In the genomic region with DNA sequence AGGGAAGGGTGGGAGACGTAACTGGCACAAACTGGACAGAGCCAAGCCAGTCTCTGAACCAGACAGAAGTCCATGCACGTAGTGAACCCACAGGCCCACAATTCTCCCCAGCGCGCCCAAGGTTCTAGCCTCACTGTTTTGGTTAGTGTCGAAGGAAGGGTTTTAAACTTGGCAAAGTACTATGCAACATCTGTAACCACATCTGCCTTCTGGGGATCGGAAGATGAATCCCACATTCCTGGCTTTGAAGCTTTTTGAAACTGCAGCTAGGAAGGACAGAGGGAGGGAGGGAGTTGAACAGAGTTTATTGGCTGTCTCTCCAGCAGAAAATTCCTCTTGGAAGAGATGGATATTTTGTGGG, we compare ENCODE assay signal across 8 mouse cellular contexts. TPM values are rescaled to one million over a fixed set of nuclear protein-coding genes. Genes with fewer than 3 reads are reported as not detected.
DNase-seq lines count a peak whose midpoint lies in the region; ATAC-seq and TF ChIP-seq lines count a peak whose summit lies in the region.

No protein-coding gene starts in this region.

- ATAC-seq in forebrain, postnatal 0 days: no peak
- no peak for ATAC-seq in neural tube, embryonic 15.5 days (ENCODE audit: low FRiP score)

- no peaks in the 10 kb centered on the region for H3K27me3 ChIP-seq in forebrain, postnatal 0 days (ENCODE audit: insufficient read depth, low read length)
- H3K27me3 ChIP-seq in neural tube, embryonic 15.5 days (replicated peaks): no peaks in the 10 kb centered on the region

- DNase-seq in left cerebral cortex, postnatal 36 days (ENCODE audit: low spot score in 2 of 2): peak; percentile 23 to 39
- DNase-seq in left cerebral cortex, adult 9 months (ENCODE audit: low spot score in 2 of 2): no peak
- peak; percentile 32 to 35 for DNase-seq in cerebellum, adult 18-20 months
- DNase-seq in forebrain, postnatal 0 days: no peak
- peak; percentile 39 for DNase-seq in kidney, postnatal 14 days
- DNase-seq in T-cell, adult 2 months (ENCODE audit: low spot score): no peak
- no peak for DNase-seq in frontal cortex, postnatal 25 days (ENCODE audit: low spot score in 2 of 2)

- H3K4me2 ChIP-seq in forebrain, postnatal 0 days (ENCODE audit: low read depth): peak overlapping the region; percentile 52
- H3K4me2 ChIP-seq in neural tube, embryonic 15.5 days: peak overlapping the region; percentile 72

- intact Hi-C loops in left cerebral cortex, postnatal 36 days (cut with DNase I): loop anchor here (2.0 to 10.0 kb wide), 4 partner anchors 51 to 101 kb away; no protein-coding TSS in a partner anchor

- peak overlapping the region; percentile 98 for H3K27ac ChIP-seq in forebrain, postnatal 0 days (ENCODE audit: low read depth, low read length)
- H3K27ac ChIP-seq in neural tube, embryonic 15.5 days (replicated peaks): peak overlapping the region; percentile 98

- peak overlapping the region; percentile 97 for H3K4me3 ChIP-seq in forebrain, postnatal 0 days (ENCODE audit: low read depth, low read length)
- H3K4me3 ChIP-seq in neural tube, embryonic 15.5 days (replicated peaks): peak overlapping the region; percentile 88

- WGBS in forebrain, postnatal 0 days: 2% methylated on average over 6 of the region's 6 CpGs
- 2% methylated on average over 6 of the region's 6 CpGs for WGBS in neural tube, embryonic 15.5 days

- H3K4me1 ChIP-seq in forebrain, postnatal 0 days (ENCODE audit: insufficient read depth): peaks cover 18% of the 10 kb centered on the region
- peaks cover 60% of the 10 kb centered on the region for H3K4me1 ChIP-seq in neural tube, embryonic 15.5 days

- H3K9ac ChIP-seq in forebrain, postnatal 0 days: peak overlapping the region; percentile 95
- H3K9ac ChIP-seq in neural tube, embryonic 15.5 days (replicated peaks): peak overlapping the region; percentile 74

- TF ChIP-seq CTCF in forebrain, postnatal 0 days (IDR thresholded peaks at IDR 0.05; ENCODE audit: low read depth): no peak

- no peaks in the 10 kb centered on the region for H3K9me3 ChIP-seq in forebrain, postnatal 0 days (ENCODE audit: low read length)
- H3K9me3 ChIP-seq in neural tube, embryonic 15.5 days (replicated peaks): no peaks in the 10 kb centered on the region

- no peaks in the 10 kb centered on the region for H3K36me3 ChIP-seq in forebrain, postnatal 0 days (ENCODE audit: insufficient read depth)
- H3K36me3 ChIP-seq in neural tube, embryonic 15.5 days: no peaks in the 10 kb centered on the region

RNA-seq across cellular contexts. Expression of a gene that starts 0.9 kb away (rescaled TPM):
- 10 to 100 TPM; 31.0 to 31.3 TPM for total RNA-seq in left cerebral cortex, postnatal 36 days (2021)
- total RNA-seq in forebrain, postnatal 0 days (2014; rRNA removed): 14.8 and 16.4 TPM in 2 replicates
- 5.6 and 6.4 TPM in 2 replicates for polyA plus RNA-seq in forebrain, postnatal 0 days (2015; fragmentation: Nextera tagmentation; extraction: Ambion mirVana)
- 6.1 and 6.6 TPM in 2 replicates for polyA plus RNA-seq in neural tube, embryonic 15.5 days (2015; fragmentation: Nextera tagmentation; extraction: Ambion mirVana)

RNA-seq across cellular contexts. Expression of a gene that starts 1.1 kb away (rescaled TPM):
- total RNA-seq in left cerebral cortex, postnatal 36 days (2021): 10 to 100 TPM; 28.9 to 35.9 TPM
- total RNA-seq in forebrain, postnatal 0 days (2014; rRNA removed): 12.6 and 19.9 TPM in 2 replicates
- polyA plus RNA-seq in forebrain, postnatal 0 days (2015; fragmentation: Nextera tagmentation; extraction: Ambion mirVana): 10.8 and 12.5 TPM in 2 replicates
- polyA plus RNA-seq in neural tube, embryonic 15.5 days (2015; fragmentation: Nextera tagmentation; extraction: Ambion mirVana): 15.3 and 19.0 TPM in 2 replicates

Comparison
In these comparisons a context has a peak if more than half of its experiments do, and no peak if none do; other contexts are left out.
1. DNase-seq: peak in left cerebral cortex, postnatal 36 days (2 of 2), cerebellum, adult 18-20 months (2 of 2) and kidney, postnatal 14 days (single experiment); none in left cerebral cortex, adult 9 months (0 of 2), forebrain, postnatal 0 days (single experiment), T-cell, adult 2 months (single experiment) and frontal cortex, postnatal 25 days (0 of 2).